Mouse (Mus musculus) lung, postnatal 14 days (tissue): ENCODE results near the gene Pkmyt1.
"Not testable (repeated sequence)": the region's sequence is repeated elsewhere in the genome, so short reads cannot be mapped to it uniquely, and the experiment has no call there.

Experiments used
- DNase-seq: peaks from one replicate; pipeline ENCODE4 v3.0.0; 2021

Gene Pkmyt1

DNA sequence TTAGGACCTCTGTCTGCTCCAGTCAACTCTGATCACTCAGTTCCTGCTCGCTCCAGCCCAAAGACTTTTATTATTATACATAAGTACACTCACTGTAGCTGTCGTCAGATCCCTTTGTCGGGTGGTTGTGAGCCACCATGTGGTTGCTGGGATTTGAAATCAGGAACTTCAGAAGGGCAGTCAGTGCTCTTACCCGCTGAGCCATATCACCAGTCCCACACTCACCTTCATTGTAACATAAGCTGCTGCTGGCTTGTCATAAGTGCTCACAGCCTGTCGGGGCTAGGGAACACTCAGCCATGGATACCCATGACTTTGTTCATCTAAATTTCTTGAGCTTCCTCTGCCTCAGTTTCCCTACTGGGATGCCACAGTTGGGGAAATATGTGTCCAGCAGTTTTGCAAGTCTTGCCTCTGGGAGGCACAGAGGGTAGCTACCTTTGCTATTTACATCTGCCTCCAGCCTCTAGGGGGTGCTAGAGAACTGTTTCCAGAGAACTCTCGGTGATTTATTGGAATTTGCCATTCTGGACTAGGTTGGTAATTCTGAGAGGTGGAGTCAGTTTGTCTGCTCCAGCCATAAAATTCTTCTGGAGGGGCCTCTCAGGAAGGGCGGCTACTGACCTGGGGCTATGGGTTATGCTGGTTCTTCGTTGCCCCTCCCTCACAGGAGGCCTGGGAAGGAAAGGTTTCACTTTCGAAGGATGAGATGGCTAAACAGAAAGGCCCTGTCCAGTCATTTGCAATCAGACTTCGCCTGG, 22.7 kb downstream of the Pkmyt1 start:
- peak; percentile 84 for DNase-seq

- DNase-seq, result no peak
These were observed 23.5 kb downstream of the Pkmyt1 start for GRCm38 (mm10) chr17:23749400-23750191.

- no peak for DNase-seq
These were observed 29.6 kb downstream of the Pkmyt1 start for GRCm38 (mm10) chr17:23755689-23756088.

DNA sequence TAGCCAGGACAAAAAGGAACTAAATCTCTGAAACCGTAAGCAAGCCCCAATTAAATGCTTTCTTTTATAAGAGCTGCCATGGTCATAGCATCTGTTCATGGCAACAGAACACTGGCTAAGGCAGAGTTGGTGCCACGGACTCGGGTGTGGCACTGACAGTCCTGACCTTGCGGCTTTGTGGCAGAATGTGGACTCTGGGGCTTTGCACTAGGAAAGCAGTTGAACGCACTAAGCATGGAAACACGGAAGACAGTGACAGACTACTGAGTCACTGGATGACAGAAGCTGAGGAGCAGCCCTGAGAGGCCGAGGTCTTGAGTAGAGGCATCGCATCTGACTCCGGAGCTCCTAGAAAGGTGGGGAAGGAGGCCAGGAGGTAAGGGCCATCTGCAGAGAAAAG, 31.4 kb downstream of the Pkmyt1 start:
- DNase-seq, result no peak

- DNase-seq, result no peak
These were observed 32.7 kb downstream of the Pkmyt1 start for GRCm38 (mm10) chr17:23758801-23759200.

DNA sequence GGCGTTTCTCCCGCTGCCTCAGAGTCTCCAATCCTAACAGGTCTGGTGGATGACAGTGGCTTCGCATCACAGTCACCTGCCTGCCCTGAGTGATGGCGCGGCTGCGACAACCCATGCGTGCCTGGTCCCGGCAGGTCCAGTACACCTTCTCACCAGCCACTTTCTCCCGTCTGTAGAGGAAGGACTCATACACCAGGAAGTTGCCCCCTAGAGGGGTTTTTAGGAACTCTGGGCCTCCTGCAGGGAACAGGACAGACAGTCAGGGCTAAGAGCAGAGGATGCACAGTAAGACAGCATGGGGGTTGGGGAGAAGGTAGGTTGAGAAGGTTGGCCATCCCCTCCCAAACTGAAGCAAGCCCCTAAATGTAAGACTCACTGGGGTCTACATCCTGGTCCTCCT, 34.1 kb downstream of the Pkmyt1 start:
- no peak for DNase-seq

DNA sequence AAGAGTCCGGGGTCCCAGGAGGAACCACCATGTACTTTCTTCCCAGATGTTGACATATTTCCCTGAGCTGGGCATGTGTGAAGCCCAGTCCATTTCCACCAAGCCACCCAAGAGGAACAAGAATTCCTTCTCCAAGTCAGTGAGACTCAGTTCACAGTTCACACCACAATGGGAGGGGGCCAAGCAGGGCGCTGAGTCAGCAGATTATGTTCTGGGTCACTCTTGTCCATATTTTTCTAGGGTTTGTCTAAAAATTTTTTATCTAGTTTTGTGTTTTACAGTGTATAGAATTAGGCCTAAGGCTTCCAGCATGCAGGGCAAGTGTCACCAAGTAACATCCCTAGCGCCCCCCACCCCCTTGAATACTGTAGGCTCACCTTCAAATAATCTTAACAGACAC, 35.0 kb downstream of the Pkmyt1 start:
- DNase-seq, result no peak

DNA sequence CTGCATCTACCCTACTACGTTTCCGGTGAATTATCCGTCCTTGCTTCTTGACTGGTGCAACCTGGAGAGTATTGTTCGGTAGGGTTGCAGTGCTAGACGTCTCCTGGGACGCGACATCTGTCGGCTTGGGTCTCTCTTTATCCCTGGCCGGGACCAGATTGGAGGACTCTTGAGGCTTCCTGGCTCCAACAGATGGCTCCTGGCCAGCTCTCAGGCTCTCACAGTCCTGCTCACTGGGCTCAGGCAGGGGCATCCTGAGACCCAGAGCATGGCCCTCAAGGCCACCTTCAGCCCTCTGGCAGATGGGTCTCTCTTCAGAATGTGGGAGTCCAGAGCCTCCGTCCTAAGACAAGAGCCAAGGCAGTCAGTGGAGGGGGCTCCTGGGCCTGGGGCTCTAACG, 36.8 kb downstream of the Pkmyt1 start:
- no peak for DNase-seq

- no peak for DNase-seq
These were observed 44.4 kb downstream of the Pkmyt1 start for GRCm38 (mm10) chr17:23770493-23770892.

GRCm38 (mm10) chr17:23770896-23771283, 44.8 kb downstream of the Pkmyt1 start:
- DNase-seq, result no peak

GRCm38 (mm10) chr17:23771284-23772218, 45.4 kb downstream of the Pkmyt1 start, which contains the start of gene Flywch1:
Gene Flywch1, minus strand, starts transcription at chr17:23771602.
- peak; percentile 97 for DNase-seq

DNA sequence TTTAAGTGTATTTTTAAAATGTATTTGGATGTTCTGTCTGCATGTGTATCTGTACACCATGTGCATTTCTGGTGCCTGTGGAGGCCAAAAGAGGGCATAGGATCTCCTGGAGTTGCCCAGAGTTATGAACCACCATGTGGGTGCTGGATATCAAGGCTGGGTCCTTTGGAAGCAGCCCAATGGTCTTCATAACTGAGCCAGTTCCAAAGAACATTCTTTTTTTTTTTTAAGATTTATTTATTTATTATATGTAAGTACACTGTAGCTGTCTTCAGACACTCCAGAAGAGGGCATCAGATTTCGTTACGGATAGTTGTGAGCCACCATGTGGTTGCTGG, 46.1 kb downstream of the Pkmyt1 start:
- not testable (repeated sequence) for DNase-seq

- no peak for DNase-seq
These were observed 47.5 kb downstream of the Pkmyt1 start for GRCm38 (mm10) chr17:23773676-23774075.

- peak; percentile 90 for DNase-seq
These were observed 48.0 kb downstream of the Pkmyt1 start for GRCm38 (mm10) chr17:23774090-23774489.

- no peak for DNase-seq
These were observed 50.1 kb downstream of the Pkmyt1 start for GRCm38 (mm10) chr17:23776216-23776615.

GRCm38 (mm10) chr17:23777141-23777540, 51.0 kb downstream of the Pkmyt1 start:
- DNase-seq, result no peak

DNA sequence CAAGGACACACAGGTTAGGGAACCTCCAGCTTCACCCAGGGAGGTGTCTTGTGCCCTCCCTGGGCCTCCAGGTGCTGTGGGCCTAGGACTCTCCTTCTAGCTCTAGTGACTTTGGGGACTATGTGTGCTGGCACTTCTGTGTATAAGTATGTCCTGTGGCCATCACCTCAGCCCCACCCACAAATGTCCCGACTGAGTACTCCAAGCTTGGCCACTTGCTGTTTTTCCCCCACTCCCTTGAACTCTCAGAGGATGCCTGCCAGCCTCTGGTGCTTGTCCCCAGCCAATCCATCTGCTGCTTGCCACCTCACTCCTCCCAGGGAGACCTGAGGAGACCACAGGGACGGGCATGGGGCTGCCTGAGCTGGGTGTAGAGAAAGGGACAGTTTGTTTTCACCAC, 52.3 kb downstream of the Pkmyt1 start:
- no peak for DNase-seq

- DNase-seq, result no peak
These were observed 57.2 kb downstream of the Pkmyt1 start for GRCm38 (mm10) chr17:23783352-23783751.

GRCm38 (mm10) chr17:23785561-23786471, 59.7 kb downstream of the Pkmyt1 start, which contains the start of gene Flywch2:
Gene Flywch2, minus strand, starts transcription at chr17:23786081.
- DNase-seq, result peak; percentile 74
